Comparison of ENCODE assay signal across 12 mouse cellular contexts in the genomic region with DNA sequence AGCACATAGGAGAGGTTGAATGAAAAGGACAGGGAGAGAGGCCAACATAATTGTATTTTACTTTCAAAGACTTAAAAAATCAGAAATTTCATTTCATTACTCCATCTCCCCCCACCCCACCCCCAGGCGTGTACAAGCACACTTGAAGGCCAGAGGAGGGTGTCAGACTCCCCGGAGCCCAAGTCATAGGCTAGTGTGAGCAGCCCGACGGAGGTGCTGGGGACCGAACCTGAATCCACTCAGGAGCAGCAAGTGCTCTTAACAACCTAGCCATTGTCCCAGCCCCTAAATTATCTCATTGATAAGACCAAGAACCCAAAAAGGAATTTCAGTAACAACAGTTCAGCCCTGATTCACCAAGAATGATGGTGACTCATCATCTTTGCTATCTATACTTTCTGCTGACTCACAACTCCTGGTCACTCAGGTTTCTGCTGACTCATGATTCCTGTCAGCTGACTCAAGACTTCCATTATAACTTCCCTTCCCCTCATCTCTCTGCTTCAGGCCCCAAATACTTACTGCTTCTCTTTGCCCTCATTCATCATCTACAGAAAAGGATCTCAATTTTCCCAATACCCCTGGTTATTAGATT. TPM values are rescaled to one million over a fixed set of nuclear protein-coding genes. Genes with fewer than 3 reads are reported as not detected.
DNase-seq lines count a peak whose midpoint lies in the region; ATAC-seq and TF ChIP-seq lines count a peak whose summit lies in the region.
"Had no signal": no experiment of that assay in that cellular context is flagged by ENCODE, and none has a peak within 500 bp of the region (broad histone marks: within the 10 kb centered on the region; RNA-seq: fewer than 3 reads in every experiment).

No protein-coding gene starts in this region.

- no peak overlapping the region for H3K4me3 ChIP-seq in ES-E14 (ENCODE audit: insufficient read depth in 1 of 2, low read depth in 1 of 2, low read length in 2 of 2, poor library complexity in 1 of 2, severe bottlenecking in 1 of 2)
- H3K4me3 ChIP-seq in cerebellum, adult 2 months (replicated peaks; ENCODE audit: insufficient read depth, low read depth, low read length), result no peak overlapping the region
- H3K4me3 ChIP-seq: embryonic facial prominence, embryonic 13.5 days; heart, adult 2 months; limb, embryonic 13.5 days had no signal

- no peak for TF ChIP-seq CTCF in cerebellum, adult 2 months (IDR thresholded peaks at IDR 0.05; ENCODE audit: borderline replicate concordance, insufficient read depth, low read depth, low read length)

- 79% methylated on average over 5 of the region's 5 CpGs for WGBS in cerebellum, adult 2 months

- H3K9me3 ChIP-seq in ES-E14 (ENCODE audit: control insufficient read depth, insufficient read depth, low read depth, low read length), result no peaks in the 10 kb centered on the region
- H3K9me3 ChIP-seq: embryonic facial prominence, embryonic 13.5 days; limb, embryonic 13.5 days had no signal

- in situ Hi-C loops in ES-E14 (cut with MboI; ENCODE audit: low sequenced_read_pairs in 2 of 2, unreplicated experiment in 2 of 2), result no loop called here

- H3K9ac ChIP-seq in ES-E14 (ENCODE audit: insufficient read depth, low read depth, low read length, poor library complexity, severe bottlenecking), result no peak overlapping the region; the same call in 1 of the 2 replicates
- H3K9ac ChIP-seq: embryonic facial prominence, embryonic 13.5 days; limb, embryonic 13.5 days had no signal

- 0 out of 2 replicates have a peak, but pooled peaks have one; percentile 33 for ATAC-seq in frontal cortex, adult (ENCODE audit: low TSS enrichment)
- ATAC-seq in megakaryocyte progenitor cell, adult 5-6 weeks (replicated peaks; ENCODE audit: poor library complexity), result peak; percentile 38

- no peak for DNase-seq in frontal cortex, postnatal 10 days (ENCODE audit: low spot score in 2 of 2)
- no peak for DNase-seq in ES-E14 (ENCODE audit: low read depth, low spot score)
- peak; percentile 61 for DNase-seq in embryo, embryonic 10.5 days (ENCODE audit: low spot score)
- DNase-seq in kidney, adult 8-10 months, result no peak
- no peak for DNase-seq in urinary bladder, postnatal 25 days (ENCODE audit: low spot score)
- DNase-seq in cerebellum, adult 2 months, result no peak
- DNase-seq: heart, adult 2 months; kidney, postnatal 10 days had no signal

- peaks cover 0 to 13% of the 10 kb centered on the region in 2 experiments; a peak in 1 of 4 replicates for H3K4me1 ChIP-seq in ES-E14 (ENCODE audit: control insufficient read depth in 2 of 2, insufficient read depth in 2 of 2, low read length in 2 of 2, poor library complexity in 1 of 2)
- H3K4me1 ChIP-seq in cerebellum, adult 2 months (ENCODE audit: control insufficient read depth, insufficient read depth, low read length), result no peaks in the 10 kb centered on the region
- H3K4me1 ChIP-seq: embryonic facial prominence, embryonic 13.5 days had no signal

- H3K36me3 ChIP-seq in ES-E14 (ENCODE audit: control insufficient read depth, insufficient read depth, low read length, poor library complexity, severe bottlenecking), result peaks cover 34% of the 10 kb centered on the region

- no peak for TF ChIP-seq POLR2A in cerebellum, adult 2 months (IDR thresholded peaks at IDR 0.05; ENCODE audit: borderline replicate concordance, insufficient read depth, low read length)

- H3K27ac ChIP-seq in ES-E14 (ENCODE audit: insufficient read depth, low read depth, low read length, poor library complexity, severe bottlenecking), result peak overlapping the region; percentile 86
- no peak overlapping the region for H3K27ac ChIP-seq in cerebellum, adult 2 months (ENCODE audit: insufficient read depth, low read length)
- H3K27ac ChIP-seq: embryonic facial prominence, embryonic 13.5 days; heart, adult 2 months; limb, embryonic 13.5 days had no signal

- H3K27me3 ChIP-seq in cerebellum, adult 2 months (ENCODE audit: control insufficient read depth, insufficient read depth, low read length), result no peaks in the 10 kb centered on the region
- H3K27me3 ChIP-seq: embryonic facial prominence, embryonic 13.5 days; limb, embryonic 13.5 days had no signal

TF ChIP-seq in ES-E14, 5 proteins besides CTCF, POLR2A, EP300 and RAD21:
- TF ChIP-seq CHD2 (IDR thresholded peaks at IDR 0.05; ENCODE audit: low read depth, low read length), result no peak
- TF ChIP-seq ZC3H11A (IDR thresholded peaks at IDR 0.05; ENCODE audit: borderline replicate concordance, low read depth, low read length), result no peak
- TF ChIP-seq MAFK (IDR thresholded peaks at IDR 0.05; ENCODE audit: insufficient read depth, low read depth, low read length), result peak; percentile 100
- TF ChIP-seq ZNF384 (IDR thresholded peaks at IDR 0.05; ENCODE audit: low read depth, low read length), result no peak

RNA-seq across cellular contexts. Expression of a gene that starts 11.4 kb away (rescaled TPM):
- total RNA-seq in ES-E14 (2012; rRNA removed), result 1,964 and 2,152 TPM in 2 replicates
- 2,608 and 2,622 TPM in 2 replicates for total RNA-seq in megakaryocyte progenitor cell, adult 5-6 weeks (2015)
- total RNA-seq in megakaryocyte progenitor cell, adult 5-6 weeks (2017), result 871 and 1,175 TPM in 2 replicates
- 1,088 and 1,186 TPM in 2 replicates for polyA plus RNA-seq in cerebellum, adult 2 months (2012; rRNA removed)

RNA-seq across cellular contexts. Expression of a gene that starts 24.9 kb away (rescaled TPM):
- 609 and 926 TPM in 2 replicates for total RNA-seq in ES-E14 (2012; rRNA removed)
- 231 and 246 TPM in 2 replicates for total RNA-seq in megakaryocyte progenitor cell, adult 5-6 weeks (2015)
- total RNA-seq in megakaryocyte progenitor cell, adult 5-6 weeks (2017), result 214 and 220 TPM in 2 replicates
- 280 and 281 TPM in 2 replicates for polyA plus RNA-seq in cerebellum, adult 2 months (2012; rRNA removed)
